Mouse (Mus musculus) left cerebral cortex, adult 11 months (tissue): ENCODE results near the gene Htra1.

ENCODE experiments used
- DNase-seq: peaks from one replicate; pipeline ENCODE4 v3.0.0; 2022; ENCODE audit warnings: low spot score

The Htra1 gene

GRCm38 (mm10) chr7:130966876-130967275 is 31.0 kb downstream of the Htra1 start:
- DNase-seq = no peak

- no peak for DNase-seq
Measured at GRCm38 (mm10) chr7:130967901-130968300, 32.0 kb downstream of the Htra1 start.

GRCm38 (mm10) chr7:130968537-130968936 is 32.6 kb downstream of the Htra1 start:
- DNase-seq = no peak

GRCm38 (mm10) chr7:130969076-130969475 is 33.2 kb downstream of the Htra1 start:
- DNase-seq = no peak

- no peak for DNase-seq
Measured at GRCm38 (mm10) chr7:130969507-130969906, 33.6 kb downstream of the Htra1 start.

- DNase-seq = no peak
Measured at GRCm38 (mm10) chr7:130972767-130973166, 36.9 kb downstream of the Htra1 start.

- DNase-seq = no peak
Measured at GRCm38 (mm10) chr7:130976305-130976935, 40.5 kb downstream of the Htra1 start.

GRCm38 (mm10) chr7:130977794-130978521 is 42.0 kb downstream of the Htra1 start:
- DNase-seq = peak; percentile 50

- DNase-seq = no peak
Measured at GRCm38 (mm10) chr7:130978545-130978944, 42.6 kb downstream of the Htra1 start.

- no peak for DNase-seq
Measured at GRCm38 (mm10) chr7:130980130-130980529, 44.2 kb downstream of the Htra1 start.

- no peak for DNase-seq
Measured at GRCm38 (mm10) chr7:130982371-130982770, 46.5 kb downstream of the Htra1 start.

- no peak for DNase-seq
Measured at GRCm38 (mm10) chr7:130982881-130983280, 47.0 kb downstream of the Htra1 start.

GRCm38 (mm10) chr7:130984294-130984693 is 48.4 kb downstream of the Htra1 start:
- DNase-seq = no peak

GRCm38 (mm10) chr7:130985193-130985592 is 49.3 kb downstream of the Htra1 start:
- no peak for DNase-seq

GRCm38 (mm10) chr7:130985716-130986115 is 49.8 kb downstream of the Htra1 start:
- no peak for DNase-seq

GRCm38 (mm10) chr7:130988146-130988545 is 52.2 kb downstream of the Htra1 start:
- DNase-seq = no peak

GRCm38 (mm10) chr7:130989371-130989770 is 53.5 kb downstream of the Htra1 start:
- DNase-seq = no peak

- no peak for DNase-seq
Measured at GRCm38 (mm10) chr7:130991174-130991789, 55.4 kb downstream of the Htra1 start.

- no peak for DNase-seq
Measured at GRCm38 (mm10) chr7:130993907-130994306, 58.0 kb downstream of the Htra1 start.

GRCm38 (mm10) chr7:131001976-131002726 is 66.2 kb downstream of the Htra1 start:
- DNase-seq = no peak

GRCm38 (mm10) chr7:131004071-131004470 is 68.2 kb downstream of the Htra1 start:
- DNase-seq = no peak

GRCm38 (mm10) chr7:131007221-131007620 is 71.3 kb downstream of the Htra1 start:
- DNase-seq = no peak

GRCm38 (mm10) chr7:131009178-131009577 is 73.3 kb downstream of the Htra1 start:
- DNase-seq = no peak
